Mouse (Mus musculus): ENCODE data around the gene Cbfa2t2.

- no peak for TF ChIP-seq CTCF (IDR thresholded peaks at IDR 0.05; ENCODE audit: extremely low read depth, insufficient read depth, low read length)
- no peak for TF ChIP-seq POLR2A (IDR thresholded peaks at IDR 0.05; ENCODE audit: extremely low read depth, insufficient read depth, low read length)
Observed at GRCm38 (mm10) chr2:154427853-154428360, 8.4 kb upstream of the Cbfa2t2 start.

Data from cortical plate, adult 2 months (tissue).